Mouse (Mus musculus): Measurements from ENCODE around the gene Abhd12.
A peak's percentile ranks its signal among the peaks of the same experiment; 100 is the strongest.
"Not testable (repeated sequence)": the region's sequence is repeated elsewhere in the genome, so short reads cannot be mapped to it uniquely, and the experiment has no call there.

Gene Abhd12

DNA sequence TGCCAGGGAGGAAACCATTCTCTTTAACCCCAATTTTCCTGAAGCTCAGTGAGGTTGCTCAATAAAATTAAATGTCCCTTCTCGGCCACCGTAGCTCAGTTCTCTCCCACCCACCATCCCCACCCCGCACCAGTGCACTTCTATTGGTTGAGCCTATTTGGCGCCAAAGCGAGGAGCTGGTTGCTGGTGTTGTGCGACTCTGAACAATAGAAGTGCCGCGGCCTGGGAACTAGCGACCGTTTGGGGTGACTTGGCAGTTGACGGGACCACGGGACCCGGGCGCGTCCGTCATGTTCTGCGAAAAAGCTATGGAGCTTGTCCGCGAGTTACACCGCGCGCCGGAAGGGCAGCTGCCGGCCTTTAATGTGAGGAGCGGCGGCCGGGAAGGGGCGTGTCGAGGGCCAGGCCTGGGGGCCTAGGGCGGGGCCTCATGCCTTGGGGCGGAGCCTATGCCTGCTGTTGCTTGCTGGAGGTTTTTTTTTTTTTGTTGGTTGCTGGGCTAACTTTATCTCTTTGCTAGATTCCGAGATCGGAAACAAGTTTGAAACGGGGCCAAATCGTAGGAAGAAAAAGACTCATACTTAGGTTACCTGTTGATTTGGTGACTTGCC, 5.0 kb upstream of the Abhd12 start:
- DNase-seq (ENCODE audit: low spot score), result peak; percentile 98

DNA sequence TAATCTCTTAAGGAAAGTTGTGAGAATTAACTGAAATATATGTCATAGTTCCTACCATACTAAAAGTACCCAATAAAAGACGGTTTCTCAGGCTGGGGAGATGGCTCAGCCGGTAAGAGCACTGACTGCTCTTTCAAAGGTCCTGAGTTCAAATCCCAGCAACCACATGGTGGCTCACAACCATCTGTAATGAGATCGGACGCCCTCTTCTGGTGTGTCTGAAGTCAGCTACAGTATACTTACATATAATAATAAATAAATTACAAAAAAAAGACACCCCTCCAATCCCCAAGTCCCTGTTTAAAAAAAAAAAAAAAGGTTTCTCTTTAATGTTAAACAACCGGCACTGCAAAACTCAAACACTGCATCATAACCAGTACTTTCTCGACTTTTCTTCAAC, 4.3 kb upstream of the Abhd12 start:
- not testable (repeated sequence) for DNase-seq (ENCODE audit: low spot score)

- no peak for DNase-seq (ENCODE audit: low spot score)
Observed at GRCm38 (mm10) chr2:150904936-150905450, 452 bp upstream of the Abhd12 start, which contains the start of gene Gins1. TSS of gene Gins1 (plus strand) at chr2:150905400.

DNA sequence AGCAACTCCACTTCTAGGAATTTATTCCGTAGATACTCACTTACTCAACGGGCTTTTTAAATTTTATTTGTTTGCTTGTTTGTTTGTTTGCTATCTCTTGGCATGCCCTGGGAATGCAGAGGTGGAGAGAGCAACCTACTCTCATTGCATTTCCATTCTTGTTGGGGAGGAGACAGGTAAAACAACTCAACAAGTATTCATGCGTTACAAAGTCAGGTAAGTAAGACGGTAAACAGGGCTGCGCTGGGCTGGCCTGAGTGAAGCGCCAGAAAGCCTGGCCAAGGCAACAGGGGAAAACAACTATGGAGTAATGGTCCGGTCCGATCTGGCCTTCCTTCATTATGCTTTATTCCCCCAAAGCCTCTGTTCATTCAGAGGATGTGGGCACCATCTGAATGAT, 2.2 kb downstream of the Abhd12 start:
- no peak for DNase-seq (ENCODE audit: low spot score)

- no peak for DNase-seq (ENCODE audit: low spot score)
Observed at GRCm38 (mm10) chr2:150900341-150900740, 4.2 kb downstream of the Abhd12 start.

- no peak for DNase-seq (ENCODE audit: low spot score)
Observed at GRCm38 (mm10) chr2:150895691-150896252, 8.8 kb downstream of the Abhd12 start.

GRCm38 (mm10) chr2:150894617-150895267, 9.8 kb downstream of the Abhd12 start:
- DNase-seq (ENCODE audit: low spot score), result no peak

- DNase-seq (ENCODE audit: low spot score), result peak; percentile 13
Observed at GRCm38 (mm10) chr2:150887370-150887769, 17.2 kb downstream of the Abhd12 start.

GRCm38 (mm10) chr2:150886315-150886714, 18.2 kb downstream of the Abhd12 start:
- no peak for DNase-seq (ENCODE audit: low spot score)

DNA sequence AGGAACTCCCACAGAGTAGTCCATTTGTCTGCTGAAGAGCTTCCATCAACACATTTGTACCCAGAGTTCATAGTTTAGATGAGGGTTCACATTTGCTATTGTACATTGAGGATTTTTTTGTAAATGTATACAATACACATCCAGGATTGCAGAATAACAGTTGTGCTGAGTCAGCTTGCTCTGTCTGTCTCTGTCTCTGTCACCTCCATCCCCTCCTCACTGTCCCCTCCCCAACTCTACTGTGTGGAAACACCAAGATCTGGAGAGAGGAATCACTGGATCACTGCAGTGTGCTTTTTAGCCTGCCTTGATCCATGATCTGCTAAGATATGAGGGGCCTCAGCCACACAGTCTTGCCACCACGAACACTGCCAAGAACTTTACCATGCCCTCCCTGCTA, 18.7 kb downstream of the Abhd12 start:
- DNase-seq (ENCODE audit: low spot score), result no peak

- DNase-seq (ENCODE audit: low spot score), result no peak
Observed at GRCm38 (mm10) chr2:150884779-150885110, 19.8 kb downstream of the Abhd12 start.

DNA sequence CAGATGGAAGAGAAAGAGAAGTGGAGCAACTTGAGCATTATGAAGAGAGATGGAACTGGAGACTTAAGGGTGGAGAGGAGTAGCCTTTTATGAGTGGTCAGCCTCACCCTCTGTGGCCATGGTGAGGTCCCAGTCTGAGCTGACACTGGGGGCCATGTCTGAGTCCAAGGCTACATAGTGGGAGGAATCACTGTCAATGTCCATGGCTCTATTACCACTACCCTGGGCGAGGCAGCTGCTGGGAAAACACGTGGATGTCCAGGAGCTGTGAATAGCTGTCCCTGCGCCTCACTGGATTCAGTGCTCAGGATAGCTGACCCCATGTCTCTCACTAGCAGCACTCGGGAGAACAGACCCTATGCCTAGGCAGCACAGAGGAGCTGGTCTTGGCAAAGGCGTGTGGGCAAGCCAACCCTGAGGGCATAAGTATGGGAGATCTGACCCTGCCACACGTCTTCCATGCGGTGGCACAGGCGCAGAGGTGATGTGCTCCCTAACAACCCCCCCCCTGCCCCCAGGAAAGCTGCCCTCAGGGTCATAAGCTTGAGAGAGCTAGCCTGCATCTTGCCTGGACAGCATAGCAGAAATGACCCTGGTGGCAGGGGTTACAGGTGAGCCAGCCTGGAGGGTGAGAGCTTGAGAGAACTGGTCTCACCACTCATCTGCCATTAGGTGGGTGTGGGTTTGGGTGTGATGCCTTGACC, 20.3 kb downstream of the Abhd12 start:
- no peak for DNase-seq (ENCODE audit: low spot score)

DNA sequence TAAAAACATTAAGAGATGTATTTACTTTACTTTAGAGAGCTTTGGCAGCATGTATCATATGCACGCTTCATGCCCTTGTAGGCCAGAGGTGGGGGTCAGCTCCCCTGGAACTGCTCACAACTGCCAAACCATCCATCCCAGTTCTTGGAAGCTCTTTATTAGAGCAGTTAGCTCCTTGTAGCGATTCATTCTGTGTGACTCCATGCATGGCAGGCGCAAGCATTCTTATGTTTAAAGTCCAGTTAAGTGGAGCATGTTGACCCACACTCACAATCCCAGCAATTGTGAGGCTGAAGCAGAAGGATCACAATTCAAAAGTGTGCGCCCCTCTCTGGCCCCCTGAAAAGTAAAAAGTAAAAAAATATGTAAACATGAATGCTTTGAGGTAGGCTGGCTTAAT, 27.0 kb downstream of the Abhd12 start:
- DNase-seq (ENCODE audit: low spot score), result no peak

- DNase-seq (ENCODE audit: low spot score), result no peak
Observed at GRCm38 (mm10) chr2:150875226-150875625, 29.3 kb downstream of the Abhd12 start.

GRCm38 (mm10) chr2:150874508-150874907, 30.0 kb downstream of the Abhd12 start:
- DNase-seq (ENCODE audit: low spot score), result no peak

GRCm38 (mm10) chr2:150869446-150869845, 35.1 kb downstream of the Abhd12 start:
- no peak for DNase-seq (ENCODE audit: low spot score)

GRCm38 (mm10) chr2:150867021-150867420, 37.5 kb downstream of the Abhd12 start:
- DNase-seq (ENCODE audit: low spot score), result no peak

DNA sequence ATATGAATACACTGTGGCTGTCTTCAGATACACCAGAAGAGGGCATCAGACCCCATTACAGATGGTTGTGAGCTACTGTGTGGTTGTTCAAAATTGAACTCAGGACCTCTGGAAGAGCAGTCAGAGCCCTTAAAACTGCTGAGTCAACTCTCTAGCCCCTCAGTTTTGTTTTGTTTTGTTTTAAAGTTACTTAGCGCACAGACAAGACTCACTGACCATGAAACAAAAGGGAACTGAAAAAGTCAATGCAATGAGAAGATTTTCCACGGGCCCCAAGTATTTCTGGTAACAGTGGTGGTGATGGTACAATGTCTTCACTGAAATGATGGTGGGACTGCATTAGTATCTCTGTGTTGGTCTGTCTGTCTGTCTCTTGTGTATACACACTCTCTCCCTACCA, 43.4 kb downstream of the Abhd12 start:
- no peak for DNase-seq (ENCODE audit: low spot score)

- DNase-seq (ENCODE audit: low spot score), result no peak
Observed at GRCm38 (mm10) chr2:150859709-150860470, 44.7 kb downstream of the Abhd12 start.

DNA sequence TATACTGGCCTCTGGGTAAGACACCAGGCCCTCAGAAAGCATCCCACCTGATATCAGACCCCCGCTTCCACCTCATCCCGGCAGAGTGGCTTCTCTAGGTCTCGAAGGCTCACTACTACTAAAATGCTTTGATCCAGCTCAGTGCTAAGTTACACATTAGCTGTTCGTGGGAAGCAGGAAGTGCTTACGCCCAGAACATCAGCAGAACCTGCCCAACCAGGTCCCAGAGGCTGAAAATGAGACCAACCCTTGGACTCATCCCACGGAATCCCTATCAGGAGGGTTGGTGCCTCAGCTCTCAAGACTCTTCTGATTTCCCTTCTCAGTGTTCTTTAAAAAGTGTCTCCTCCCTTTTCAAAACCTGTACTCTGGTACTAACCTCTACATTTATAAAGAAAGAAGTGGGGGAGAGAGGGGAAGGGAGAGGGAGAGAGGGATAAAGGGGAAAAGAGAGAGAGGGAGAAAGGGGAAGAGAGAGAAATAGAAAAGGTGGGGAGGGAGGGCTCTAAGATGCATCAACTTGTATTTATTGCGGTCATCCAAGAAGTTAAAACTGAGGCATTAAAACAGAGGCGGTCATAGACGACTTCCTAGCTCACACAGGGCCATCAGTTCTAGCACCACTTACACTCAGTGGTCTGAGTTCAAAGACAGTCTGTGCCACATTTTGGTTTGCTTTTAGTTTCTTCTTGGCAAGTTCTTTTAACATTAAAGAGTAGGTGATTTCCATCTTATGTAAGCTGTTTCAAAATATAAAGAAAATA, 45.6 kb downstream of the Abhd12 start:
- no peak for DNase-seq (ENCODE audit: low spot score)

- DNase-seq (ENCODE audit: low spot score), result no peak
Observed at GRCm38 (mm10) chr2:150855186-150855585, 49.4 kb downstream of the Abhd12 start.
